Mouse (Mus musculus) CH12.LX (cell line): ENCODE measurements around the gene Phka2. TPM values are rescaled to one million over a fixed set of nuclear protein-coding genes. Genes with fewer than 3 reads are reported as not detected.
A peak's percentile ranks its signal among the peaks of the same experiment; 100 is the strongest.

Source experiments
- DNase-seq: peaks from one replicate; pipeline ENCODE4 v3.0.0-alpha.2; 2013; ENCODE audit errors: extremely low read depth
- H3K27ac ChIP-seq: 2 replicates; pipeline ENCODE4 v1.5.1; 2012; ENCODE audit warnings: low read depth, mild to moderate bottlenecking, control low read depth, moderate library complexity; ENCODE audit not compliant: insufficient read depth
- H3K27me3 ChIP-seq: replicated peaks from 2 replicates; pipeline ENCODE3; 2012; ENCODE audit warnings: inconsistent platforms
- H3K36me3 ChIP-seq, 2 experiments: replicated peaks in 1 of 2; 2 replicates each; pipeline versions ENCODE3 to v1.6.1; 2012; ENCODE audit warnings: inconsistent platforms in 1 of 2, low read length in 1 of 2, mild to moderate bottlenecking in 1 of 2, mixed read lengths in 1 of 2, moderate library complexity in 1 of 2; ENCODE audit not compliant: control insufficient read depth in 1 of 2, insufficient read depth in 1 of 2
- H3K4me1 ChIP-seq, 2 experiments: 2 replicates each; pipeline ENCODE4 v1.6.1; 2012; ENCODE audit warnings: inconsistent platforms in 1 of 2, moderate library complexity in 1 of 2; ENCODE audit not compliant: insufficient read depth in 2 of 2, control insufficient read depth in 1 of 2
- H3K4me2 ChIP-seq: 2 replicates; pipeline ENCODE4 v1.6.1; 2012; ENCODE audit warnings: low read depth, mild to moderate bottlenecking, control low read depth; ENCODE audit not compliant: poor library complexity, insufficient read depth, severe bottlenecking
- H3K4me3 ChIP-seq, 3 experiments: fragments of 150-350 bp in 1 of 3; sonication (generic) in 1 of 3; replicated peaks in 1 of 3; 2 replicates each; pipeline versions ENCODE3 to v1.5.1; 2011 to 2012; ENCODE audit warnings: low read depth in 2 of 3, low read length in 2 of 3, mild to moderate bottlenecking in 2 of 3, moderate library complexity in 2 of 3, control low read depth in 1 of 3, improper control_type of control experiment in 1 of 3, inconsistent platforms in 1 of 3, mixed read lengths in 1 of 3; ENCODE audit not compliant: poor library complexity in 1 of 3
- H3K79me2 ChIP-seq: replicated peaks from 2 replicates; pipeline ENCODE4 v1.6.1; 2012; ENCODE audit warnings: mild to moderate bottlenecking, moderate library complexity; ENCODE audit not compliant: control insufficient read depth, poor library complexity, insufficient read depth, severe bottlenecking; ENCODE audit errors: extremely low read depth
- H3K9ac ChIP-seq: 2 replicates; pipeline ENCODE4 v1.6.1; 2012; ENCODE audit warnings: low read depth, mild to moderate bottlenecking, control low read depth, moderate library complexity; ENCODE audit not compliant: insufficient read depth
- H3K9me3 ChIP-seq: replicated peaks from 2 replicates; pipeline ENCODE3; 2012; ENCODE audit warnings: low read length, inconsistent platforms, mixed read lengths
- BHLHE40 ChIP-seq: IDR thresholded peaks from 2 replicates; pipeline ENCODE4 v1.6.1; 2011; ENCODE audit warnings: mild to moderate bottlenecking, low read depth, low read length, improper control_type of control experiment
- CTCF ChIP-seq, 2 experiments: IDR thresholded peaks in 1 of 2; conservative IDR thresholded peaks in 1 of 2; 2 replicates each; pipeline ENCODE4 v1.5.1; 2011 to 2012; ENCODE audit warnings: low read depth in 2 of 2, low read length in 2 of 2, improper control_type of control experiment in 1 of 2, inconsistent platforms in 1 of 2, mild to moderate bottlenecking in 1 of 2, moderate library complexity in 1 of 2
- E2F4 ChIP-seq: IDR thresholded peaks from 2 replicates; pipeline ENCODE4 v1.6.1; 2011; ENCODE audit warnings: low read depth, low read length, improper control_type of control experiment; ENCODE audit not compliant: insufficient replicate concordance
- ELF1 ChIP-seq: IDR thresholded peaks from 2 replicates; pipeline ENCODE4 v1.6.1; 2014; ENCODE audit warnings: low read depth, mild to moderate bottlenecking, inconsistent platforms, low read length, improper control_type of control experiment
- ETS1 ChIP-seq: conservative IDR thresholded peaks from 2 replicates; pipeline ENCODE4 v1.6.1; 2012; ENCODE audit warnings: low read depth, mild to moderate bottlenecking, inconsistent platforms, low read length, improper control_type of control experiment, moderate library complexity
- IRF4 ChIP-seq: IDR thresholded peaks from 2 replicates; pipeline ENCODE4 v1.6.1; 2014; ENCODE audit warnings: low read depth, mild to moderate bottlenecking, inconsistent platforms, low read length, improper control_type of control experiment
- JUN ChIP-seq: IDR thresholded peaks from 2 replicates; pipeline ENCODE4 v1.6.1; 2011; ENCODE audit warnings: low read depth, mild to moderate bottlenecking, low read length, improper control_type of control experiment, moderate library complexity; ENCODE audit not compliant: insufficient read depth
- JUND ChIP-seq: conservative IDR thresholded peaks from 2 replicates; pipeline ENCODE4 v1.6.1; 2011; ENCODE audit warnings: low read depth, low read length, improper control_type of control experiment
- KAT2A ChIP-seq: IDR thresholded peaks from 2 replicates; pipeline ENCODE4 v1.6.1; 2012; ENCODE audit warnings: low read length, improper control_type of control experiment, inconsistent platforms; ENCODE audit not compliant: insufficient replicate concordance
- MAZ ChIP-seq: IDR thresholded peaks from 2 replicates; pipeline ENCODE4 v1.6.1; 2012; ENCODE audit warnings: low read depth, mild to moderate bottlenecking, inconsistent platforms, low read length, improper control_type of control experiment, moderate library complexity
- MYC ChIP-seq: IDR thresholded peaks from 2 replicates; pipeline ENCODE4 v1.6.1; 2011; ENCODE audit warnings: low read depth, mild to moderate bottlenecking, improper control_type of control experiment, low read length
- NRF1 ChIP-seq: IDR thresholded peaks from 2 replicates; pipeline ENCODE4 v1.6.1; 2014; ENCODE audit warnings: low read depth, mild to moderate bottlenecking, inconsistent platforms, low read length, improper control_type of control experiment, moderate library complexity
- PAX5 ChIP-seq: IDR thresholded peaks from 2 replicates; pipeline ENCODE4 v1.6.1; 2012; ENCODE audit warnings: low read length, inconsistent platforms, mixed read lengths
- RAD21 ChIP-seq: IDR thresholded peaks from 2 replicates; pipeline ENCODE4 v1.6.1; 2011; ENCODE audit warnings: low read depth, mild to moderate bottlenecking, low read length, improper control_type of control experiment, moderate library complexity
- RCOR1 ChIP-seq: conservative IDR thresholded peaks from 2 replicates; pipeline ENCODE4 v1.6.1; 2012; ENCODE audit warnings: low read depth, mild to moderate bottlenecking, inconsistent platforms, low read length, improper control_type of control experiment
- SIN3A ChIP-seq: IDR thresholded peaks from 2 replicates; pipeline ENCODE4 v1.6.1; 2012; ENCODE audit warnings: low read length, improper control_type of control experiment, inconsistent platforms
- TBP ChIP-seq: conservative IDR thresholded peaks from 2 replicates; pipeline ENCODE4 v1.6.1; 2011; ENCODE audit warnings: low read depth, low read length, improper control_type of control experiment
- TCF12 ChIP-seq: IDR thresholded peaks from 2 replicates; pipeline ENCODE4 v1.6.1; 2014; ENCODE audit warnings: low read depth, mild to moderate bottlenecking, inconsistent platforms, low read length, improper control_type of control experiment
- UBTF ChIP-seq: IDR thresholded peaks from 2 replicates; pipeline ENCODE4 v1.6.1; 2012; ENCODE audit warnings: low read depth, mild to moderate bottlenecking, inconsistent platforms, low read length, improper control_type of control experiment, moderate library complexity
- ZNF384 ChIP-seq: IDR thresholded peaks from 2 replicates; pipeline ENCODE4 v1.6.1; 2012; ENCODE audit warnings: low read depth, low read length, improper control_type of control experiment, inconsistent platforms
- dilution Hi-C: fragments of 300-500 bp; cut with MboI; formaldehyde crosslinking; loops from 2 replicates; pipeline ENCODE4 v1.14.3; 2020; ENCODE audit warnings: low sequenced_read_pairs; ENCODE audit not compliant: extremely low pct_unique_long_range_greater_than_20kb, extremely low pct_ligation_motif_present
- in situ Hi-C: fragments of 300-500 bp; cut with MboI; formaldehyde crosslinking; loops from 3 replicates; pipeline ENCODE4 v1.14.3; 2019; ENCODE audit warnings: low sequenced_read_pairs, low pct_ligation_motif_present, low pct_unique_long_range_greater_than_20kb, mixed read lengths
- polyA plus RNA-seq: library from polyadenylated mRNA; unstranded; fragments of >175 nt; gene quantifications from 2 replicates; pipeline ENCODE4 v1.2.1, GENCODE M21; 2012; ENCODE audit warnings: low read depth; ENCODE audit not compliant: insufficient read length
- total RNA-seq, 2 experiments: library from RNA; depleted of rRNA; stranded (reverse); fragments of 300-350 nt in 1 of 2; fragments of >200 nt in 1 of 2; gene quantifications; 2 replicates each; pipeline ENCODE4 v1.2.3; 2012 to 2014

Phka2 gene
- total and polyA plus RNA-seq, 3 experiments = 8.2 to 12.5 (median 10.1) TPM

GRCm38 (mm10) chrX:160609849-160610248 is 107.9 kb downstream of the Phka2 start (continued):
- TF ChIP-seq TCF12 = no peak
- TF ChIP-seq RAD21 = peak; percentile 79
- no peak for TF ChIP-seq JUN
- TF ChIP-seq MYC = peak; percentile 98
- no peak for TF ChIP-seq MAZ
- no peak for TF ChIP-seq SIN3A
- TF ChIP-seq ETS1 = no peak
- no peak for TF ChIP-seq IRF4

GRCm38 (mm10) chrX:160610482-160610881 is 108.5 kb downstream of the Phka2 start:
- Histone ChIP-seq H3K9ac (no peak overlapping the region), H3K9me3 (no peaks in the 10 kb centered on the region), H3K79me2 (no peaks in the 10 kb centered on the region), H3K27ac (no peak overlapping the region), H3K4me1 (no peaks in the 10 kb centered on the region), H3K27me3 (no peaks in the 10 kb centered on the region), H3K36me3 (no peaks in the 10 kb centered on the region), H3K4me3 (no peak overlapping the region), H3K4me2 (no peak overlapping the region)
- dilution Hi-C loops (no loop called here), in situ Hi-C loops (no loop called here)
- DNase-seq = no peak
- no peak for TF ChIP-seq PAX5
- TF ChIP-seq ETS1 = no peak
- no peak for TF ChIP-seq E2F4
- TF ChIP-seq ELF1 = no peak
- TF ChIP-seq RCOR1 = no peak
- no peak for TF ChIP-seq TCF12
- TF ChIP-seq SIN3A = no peak
- no peak for TF ChIP-seq NRF1
- no peak for TF ChIP-seq JUN
- no peak for TF ChIP-seq TBP
- TF ChIP-seq UBTF = no peak
- no peak for TF ChIP-seq ZNF384
- TF ChIP-seq BHLHE40 = no peak
- no peak for TF ChIP-seq JUND
- TF ChIP-seq MAZ = no peak
- TF ChIP-seq CTCF (conservative IDR thresholded peaks at IDR 0.05 in 1 of 2, IDR thresholded peaks at IDR 0.05 in 1 of 2; ENCODE audit: low read depth in 2 of 2, low read length in 2 of 2) = no peak
- TF ChIP-seq KAT2A = no peak
